Mouse (Mus musculus): ENCODE results near the gene Fndc5. TPM values are rescaled to one million over a fixed set of nuclear protein-coding genes. Genes with fewer than 3 reads are reported as not detected.

Gene Fndc5
- total RNA-seq, 2 experiments from 2014 or later: 162 to 167 TPM

Other genes starting within 250 kb of the Fndc5 start
- 1 to 10 TPM; 5.8 to 6.0 TPM for gene Azin2, start 174.6 kb upstream of the Fndc5 start, total RNA-seq (2021)
- gene Ak2, start 145.0 kb upstream of the Fndc5 start, total RNA-seq (2021): 10 to 100 TPM; 91.3 to 93.4 TPM
- 10 to 100 TPM; 20.9 to 22.2 TPM for gene Rnf19b, start 78.7 kb upstream of the Fndc5 start, total RNA-seq (2021)
- not detected for gene Tmem54, start 31.5 kb upstream of the Fndc5 start, total RNA-seq (2021)
- under 1 TPM in 1 of 2 experiments, not detected in 1; 0.47 TPM for gene Hpca, start 15.0 kb upstream of the Fndc5 start, total RNA-seq (2021)
- gene S100pbp, start 52.7 kb downstream of the Fndc5 start, total RNA-seq (2021): 10 to 100 TPM; 18.0 to 21.7 TPM
- 10 to 100 TPM; 38.8 to 39.2 TPM for gene Yars, start 52.8 kb downstream of the Fndc5 start, total RNA-seq (2021)
- 1 to 10 TPM; 4.9 to 5.9 TPM for gene C77080, start 124.4 kb downstream of the Fndc5 start, total RNA-seq (2021)
- gene Sync, start 150.6 kb downstream of the Fndc5 start, total RNA-seq (2021): 10 to 100 TPM; 13.4 TPM
- gene Rbbp4, start 198.4 kb downstream of the Fndc5 start, total RNA-seq (2021): 100 to 1,000 TPM; 134 to 137 TPM
- gene Zbtb8os, start 198.7 kb downstream of the Fndc5 start, total RNA-seq (2021): 10 to 100 TPM; 21.9 to 22.1 TPM
- gene Zbtb8a, start 241.1 kb downstream of the Fndc5 start, total RNA-seq (2021): 1 to 10 TPM; 5.9 to 7.1 TPM

All from heart, postnatal 10 days (tissue).